Mouse (Mus musculus): ENCODE results near the gene Chsy1.

The Chsy1 gene

DNA sequence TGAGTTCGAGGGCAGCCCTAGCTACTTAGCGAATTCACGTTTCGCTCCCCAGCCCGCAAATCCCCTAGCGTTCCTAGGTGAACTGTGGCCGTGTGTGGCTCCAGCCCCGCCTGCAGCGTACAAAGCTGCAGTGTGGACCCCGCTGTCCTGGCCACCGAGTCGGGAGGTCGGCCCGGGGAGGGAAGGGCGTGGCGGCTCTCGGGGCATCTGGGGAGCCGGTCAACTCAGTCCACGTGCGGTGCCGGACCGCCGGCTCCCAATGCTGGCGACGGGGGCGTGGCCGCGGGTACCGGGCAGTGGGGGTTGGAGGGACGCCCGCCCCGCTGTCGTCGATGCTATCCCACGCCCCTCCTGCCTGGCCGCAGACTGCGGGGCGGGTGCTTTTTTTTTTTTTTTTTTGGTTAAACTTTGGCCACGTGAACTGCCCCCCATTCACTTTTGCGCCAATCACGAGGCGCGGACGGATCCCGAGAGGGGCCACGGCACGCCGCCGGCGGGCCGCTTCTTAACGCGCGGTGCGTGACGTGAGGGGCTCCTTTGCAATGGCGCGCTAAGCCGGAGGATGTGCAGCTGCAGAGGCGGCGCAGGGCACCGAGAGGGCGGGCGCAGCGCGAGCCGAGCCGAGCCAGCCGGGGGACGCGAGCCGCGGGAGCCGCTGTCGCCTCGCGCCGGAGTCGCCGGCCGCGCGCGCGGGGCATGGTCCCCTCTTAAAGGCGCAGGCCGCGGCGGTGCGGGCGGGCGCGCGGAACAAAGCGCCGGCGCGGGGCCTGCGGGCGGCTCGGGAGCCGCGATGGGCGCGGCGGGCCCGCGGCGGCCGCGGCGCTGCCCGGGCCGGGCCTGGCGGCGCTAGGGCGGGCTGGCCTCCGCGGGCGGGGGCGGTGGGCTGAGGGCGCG lies at the start of gene Chsy1:
Gene Chsy1, plus strand, starts transcription at position 555 of the 894 bp plus-strand sequence.
- in situ Hi-C loops (cut with MboI; ENCODE audit: low pct_unique_long_range_greater_than_20kb in 1 of 2, low sequenced_read_pairs in 2 of 2, unreplicated experiment in 1 of 2), result loop anchor here (5.0 to 25.0 kb wide), 3 partner anchors 193 to 553 kb away; no protein-coding TSS in a partner anchor

DNA sequence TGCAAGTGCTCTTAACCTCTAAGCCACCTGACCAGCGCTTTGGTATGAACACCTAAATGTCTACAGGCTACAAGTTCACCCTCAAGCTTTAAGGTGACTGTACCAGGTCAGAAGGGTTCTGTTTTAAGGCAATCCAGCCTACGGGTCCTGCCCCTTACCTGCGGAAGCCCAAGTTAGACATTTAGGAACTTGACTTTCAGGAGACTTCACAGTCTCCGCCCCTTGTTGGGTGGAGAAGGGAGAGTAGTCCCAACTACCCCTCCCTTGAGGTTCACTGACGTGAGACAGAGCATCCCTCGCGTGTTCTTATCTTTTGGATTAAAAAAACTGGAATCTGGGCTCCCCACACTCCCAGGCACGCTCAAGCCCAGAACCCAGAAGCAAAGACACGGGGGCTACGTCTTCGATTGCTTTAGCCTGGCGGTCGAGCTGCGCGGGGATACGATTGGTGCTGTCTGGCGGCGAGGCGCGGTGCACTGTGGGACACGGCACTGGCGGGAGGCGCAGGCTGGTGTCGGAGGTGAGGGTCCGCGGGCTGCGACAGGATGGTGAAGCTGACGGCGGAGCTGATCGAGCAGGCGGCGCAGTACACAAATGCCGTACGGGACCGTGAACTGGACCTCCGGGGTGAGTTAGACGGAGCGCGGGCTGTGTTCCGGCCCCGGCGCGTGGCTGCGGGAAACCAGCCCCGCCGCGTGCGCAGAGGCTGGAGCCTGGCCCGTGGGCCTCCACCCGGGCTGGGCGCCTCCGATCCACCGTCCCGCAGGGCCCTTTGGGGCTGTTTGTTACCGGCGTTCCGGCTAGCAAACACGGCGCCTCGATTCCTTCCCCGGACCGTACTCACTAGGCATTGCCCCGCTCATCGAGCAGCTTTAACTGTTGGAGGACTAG lies 49.0 kb upstream of the Chsy1 start:
- in situ Hi-C loops (cut with MboI; ENCODE audit: low pct_unique_long_range_greater_than_20kb in 1 of 2, low sequenced_read_pairs in 2 of 2, unreplicated experiment in 1 of 2), result no loop called here

DNA sequence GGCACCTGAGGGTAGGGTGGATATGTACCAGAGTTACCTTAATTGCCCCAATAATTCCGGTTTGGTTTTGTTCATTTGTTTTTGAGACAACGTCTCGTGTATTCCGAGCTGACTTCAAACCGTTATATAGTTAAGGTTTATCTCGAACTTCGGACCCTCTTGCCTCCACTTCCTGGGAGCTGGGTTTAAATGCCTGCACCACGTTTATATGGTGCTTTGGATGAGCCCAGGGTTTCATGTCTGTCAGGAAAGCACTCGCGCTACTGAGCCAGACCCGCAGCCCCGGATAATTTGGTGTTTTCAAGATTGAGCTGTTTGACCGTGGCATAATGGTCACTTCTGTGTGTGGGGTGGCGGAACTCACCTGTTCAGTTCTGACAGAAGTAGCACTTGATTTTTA lies 48.3 kb upstream of the Chsy1 start:
- in situ Hi-C loops (cut with MboI; ENCODE audit: low pct_unique_long_range_greater_than_20kb in 1 of 2, low sequenced_read_pairs in 2 of 2, unreplicated experiment in 1 of 2), result no loop called here

DNA sequence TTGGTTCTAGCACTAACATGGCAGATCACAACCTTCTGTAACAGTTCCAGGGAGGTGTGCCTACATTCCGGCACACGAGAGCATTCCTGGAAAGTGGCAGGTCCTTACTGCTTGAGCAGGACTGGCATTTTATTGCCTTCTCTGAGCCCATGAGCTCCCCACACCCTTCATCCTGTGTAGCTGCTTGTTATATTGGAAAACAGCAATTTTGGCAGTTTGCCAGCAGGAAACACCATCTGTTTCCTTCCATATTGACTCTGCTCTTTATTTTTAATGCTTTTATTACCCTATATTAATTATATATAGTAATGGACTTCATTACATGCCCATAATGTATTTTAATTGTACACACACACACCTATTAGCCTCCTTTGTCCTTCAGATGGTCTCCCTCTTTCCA lies 32.9 kb upstream of the Chsy1 start:
- in situ Hi-C loops (cut with MboI; ENCODE audit: low pct_unique_long_range_greater_than_20kb in 1 of 2, low sequenced_read_pairs in 2 of 2, unreplicated experiment in 1 of 2), result no loop called here

DNA sequence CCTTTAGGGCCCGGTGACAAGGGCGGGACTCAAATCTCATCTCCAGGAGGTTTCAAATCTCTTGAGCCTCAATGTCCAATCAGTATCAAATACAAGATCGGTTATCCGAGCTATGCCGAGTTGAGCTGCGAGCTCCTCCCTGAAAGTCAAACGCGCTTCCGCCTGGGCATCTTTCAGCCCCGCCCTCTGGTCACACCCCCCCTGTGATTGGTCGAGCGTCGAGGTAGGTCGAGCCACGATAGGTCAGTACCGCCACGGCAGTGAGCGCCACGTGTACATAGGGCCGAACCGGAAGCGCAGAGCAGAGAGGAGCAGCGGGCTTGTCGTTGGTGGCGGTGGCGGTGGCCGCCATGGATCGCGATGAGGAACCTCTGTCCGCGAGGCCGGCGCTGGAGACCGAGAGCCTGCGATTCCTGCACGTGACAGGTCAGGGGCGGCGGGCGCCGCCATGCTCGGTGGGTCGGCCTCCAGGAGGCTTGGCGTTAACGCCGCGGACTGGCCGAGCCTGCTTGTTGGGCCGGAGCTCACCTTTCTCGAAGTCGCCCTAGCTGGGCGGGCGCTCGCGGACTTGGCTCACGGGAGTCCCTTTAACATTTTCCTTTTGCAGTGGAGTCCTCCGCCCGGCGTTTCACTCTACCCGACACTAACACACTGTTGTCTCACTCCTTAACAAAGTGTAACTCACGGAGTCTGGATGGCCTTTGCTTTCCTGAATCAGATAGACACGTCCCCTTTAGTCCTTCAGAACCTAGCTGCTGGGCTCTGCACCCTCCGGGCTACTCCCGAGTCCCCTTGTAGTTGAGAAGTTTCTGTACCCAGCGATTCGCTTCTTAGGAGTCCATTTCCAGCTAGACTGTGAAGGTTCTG lies 29.7 kb upstream of the Chsy1 start, which contains the start of gene Selenos:
Gene Selenos, plus strand, starts transcription at position 286 of the 867 bp plus-strand sequence.
- in situ Hi-C loops (cut with MboI; ENCODE audit: low pct_unique_long_range_greater_than_20kb in 1 of 2, low sequenced_read_pairs in 2 of 2, unreplicated experiment in 1 of 2), result no loop called here

DNA sequence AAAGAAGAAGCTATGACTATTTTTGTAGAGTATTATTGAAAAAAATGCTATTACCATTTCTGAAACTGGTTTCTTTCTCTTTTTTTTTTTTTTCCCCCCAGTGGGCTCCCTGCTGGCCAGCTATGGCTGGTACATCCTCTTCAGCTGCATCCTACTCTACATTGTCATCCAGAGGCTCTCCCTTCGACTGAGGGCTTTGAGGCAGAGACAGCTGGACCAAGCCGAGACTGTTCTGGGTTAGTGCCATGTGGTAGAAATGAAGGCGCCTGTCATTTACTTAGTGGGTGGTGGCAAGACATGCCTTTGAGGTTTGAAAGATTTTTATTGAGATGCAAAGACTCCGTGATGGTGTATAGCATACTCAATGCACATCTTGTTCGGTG lies 29.1 kb upstream of the Chsy1 start:
- in situ Hi-C loops (cut with MboI; ENCODE audit: low pct_unique_long_range_greater_than_20kb in 1 of 2, low sequenced_read_pairs in 2 of 2, unreplicated experiment in 1 of 2), result no loop called here

DNA sequence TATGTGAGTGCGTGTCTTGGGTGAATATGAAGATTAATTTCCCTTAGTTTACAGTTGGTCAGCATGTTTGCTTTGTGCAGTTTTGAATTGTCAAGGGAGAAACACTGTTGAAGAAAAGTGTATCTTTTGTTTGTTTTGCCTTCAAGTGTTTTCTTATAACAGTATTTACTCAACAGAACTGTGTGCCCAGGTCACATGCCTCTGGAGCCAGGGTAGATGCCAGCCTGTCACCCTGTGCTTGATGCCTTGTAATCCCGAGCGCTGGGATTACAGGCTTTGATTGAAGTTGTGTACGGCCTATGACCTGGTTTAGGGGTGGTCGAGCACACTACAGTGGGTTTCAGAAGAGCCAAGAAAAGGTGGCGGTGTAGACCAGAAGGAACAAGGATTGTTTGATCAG lies 25.6 kb upstream of the Chsy1 start:
- in situ Hi-C loops (cut with MboI; ENCODE audit: low pct_unique_long_range_greater_than_20kb in 1 of 2, low sequenced_read_pairs in 2 of 2, unreplicated experiment in 1 of 2), result no loop called here

DNA sequence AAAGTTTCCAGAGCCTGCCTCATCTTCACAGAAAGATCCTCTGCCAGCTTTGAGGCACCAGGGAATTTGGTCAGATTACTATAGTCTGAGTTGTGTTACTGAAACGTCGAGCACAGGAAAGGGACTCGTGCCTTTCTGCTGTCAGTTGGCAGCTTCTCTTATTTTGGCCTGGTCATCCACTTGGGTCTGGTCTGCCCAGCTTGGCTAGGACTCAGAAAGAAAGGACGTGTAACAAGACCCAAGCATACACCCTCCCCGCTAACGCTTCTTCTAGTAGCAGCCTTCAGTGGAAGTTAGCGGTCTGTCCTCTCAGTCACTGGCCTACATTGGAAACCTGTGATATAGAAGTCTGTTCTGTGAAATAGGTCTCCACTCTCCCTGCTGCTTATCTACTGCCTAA lies 24.8 kb upstream of the Chsy1 start:
- in situ Hi-C loops (cut with MboI; ENCODE audit: low pct_unique_long_range_greater_than_20kb in 1 of 2, low sequenced_read_pairs in 2 of 2, unreplicated experiment in 1 of 2), result no loop called here

DNA sequence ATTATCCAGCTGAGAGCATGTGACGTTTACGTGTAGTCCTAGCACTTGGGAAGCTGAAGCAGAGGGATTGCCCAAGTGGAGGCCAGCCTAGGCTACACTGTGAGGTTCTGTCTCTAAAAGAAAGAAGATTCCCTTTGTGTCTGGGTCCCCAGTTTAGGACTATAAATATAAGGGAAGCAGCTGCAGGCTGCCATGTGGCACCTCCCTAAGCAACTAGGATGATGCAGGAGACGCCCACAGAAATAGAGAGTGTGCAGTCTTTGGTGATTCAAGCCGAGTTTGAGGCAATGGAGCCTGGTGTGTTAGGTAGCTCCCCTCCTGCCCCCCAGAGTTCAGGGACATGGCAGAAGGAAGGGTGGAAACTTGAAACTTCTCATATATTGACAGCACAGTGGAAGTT lies 21.7 kb upstream of the Chsy1 start:
- in situ Hi-C loops (cut with MboI; ENCODE audit: low pct_unique_long_range_greater_than_20kb in 1 of 2, low sequenced_read_pairs in 2 of 2, unreplicated experiment in 1 of 2), result no loop called here

DNA sequence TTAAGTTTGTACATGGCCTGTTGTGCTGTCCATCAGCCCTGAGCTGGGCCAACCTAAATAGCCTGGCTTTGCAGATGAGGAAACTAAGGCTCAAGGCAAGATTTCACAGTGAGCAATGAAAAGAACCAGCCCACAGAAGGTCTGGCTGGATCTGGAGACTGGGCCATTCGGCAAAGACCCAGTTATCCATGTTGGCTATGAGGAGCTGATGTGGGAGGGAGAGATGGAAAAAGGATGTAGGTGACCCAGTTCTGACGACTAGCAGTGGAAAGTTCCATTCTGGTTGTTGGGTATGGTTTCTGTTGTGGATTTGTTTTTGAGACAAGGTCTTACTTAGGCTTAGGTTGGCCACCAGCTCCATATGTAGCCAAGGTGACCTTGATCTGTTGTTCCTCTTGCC lies 21.2 kb upstream of the Chsy1 start:
- in situ Hi-C loops (cut with MboI; ENCODE audit: low pct_unique_long_range_greater_than_20kb in 1 of 2, low sequenced_read_pairs in 2 of 2, unreplicated experiment in 1 of 2), result no loop called here

DNA sequence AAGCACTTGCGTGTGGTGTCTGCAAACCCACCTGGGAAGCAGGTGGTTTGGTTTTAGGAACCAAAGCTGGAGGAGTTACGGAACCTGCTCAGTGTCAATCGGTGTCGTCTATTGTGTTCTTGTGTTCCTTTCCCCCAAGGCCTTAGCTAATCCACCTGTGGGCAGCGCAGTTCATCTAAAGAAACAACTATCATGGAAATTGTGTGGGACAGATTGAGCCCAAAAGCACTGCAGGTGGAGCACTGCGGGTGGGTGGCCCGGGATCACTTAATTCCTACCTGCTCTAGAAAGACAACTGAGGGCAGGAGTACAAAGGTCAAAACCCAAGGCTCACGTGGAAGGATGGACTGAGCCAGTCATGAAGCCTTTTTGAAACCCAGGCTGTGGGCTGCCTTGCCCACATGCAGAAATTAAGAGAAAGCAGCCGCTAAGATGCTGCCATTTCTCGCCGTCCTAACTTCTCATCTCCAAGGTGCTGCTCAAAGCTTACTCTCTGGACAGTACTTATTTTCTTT lies 18.6 kb upstream of the Chsy1 start:
- in situ Hi-C loops (cut with MboI; ENCODE audit: low pct_unique_long_range_greater_than_20kb in 1 of 2, low sequenced_read_pairs in 2 of 2, unreplicated experiment in 1 of 2), result loop anchor here in 1 of 2 experiments (10.0 kb wide), 1 partner anchor 94 kb away; no protein-coding TSS in a partner anchor

DNA sequence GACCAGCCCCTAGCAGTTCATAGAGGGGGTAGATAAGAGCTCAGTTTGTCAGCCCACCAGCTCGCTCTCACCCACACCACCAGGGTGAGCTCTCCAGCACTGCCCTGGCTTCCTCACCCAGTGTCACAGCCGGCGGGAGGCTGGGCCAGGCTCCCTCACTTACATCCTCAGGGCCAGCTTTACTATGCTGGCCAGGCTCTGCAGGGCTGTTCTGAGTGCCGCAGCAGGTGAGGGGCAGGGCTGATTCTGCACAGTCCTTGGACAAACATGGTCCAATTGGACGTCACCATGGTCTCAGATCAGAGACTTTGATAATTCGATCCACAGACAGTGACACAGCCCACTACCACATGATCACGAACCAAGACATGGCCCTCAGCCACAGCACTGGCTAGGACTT lies 17.8 kb upstream of the Chsy1 start:
- in situ Hi-C loops (cut with MboI; ENCODE audit: low pct_unique_long_range_greater_than_20kb in 1 of 2, low sequenced_read_pairs in 2 of 2, unreplicated experiment in 1 of 2), result loop anchor here in 1 of 2 experiments (10.0 kb wide), 1 partner anchor 93 kb away; no protein-coding TSS in a partner anchor

DNA sequence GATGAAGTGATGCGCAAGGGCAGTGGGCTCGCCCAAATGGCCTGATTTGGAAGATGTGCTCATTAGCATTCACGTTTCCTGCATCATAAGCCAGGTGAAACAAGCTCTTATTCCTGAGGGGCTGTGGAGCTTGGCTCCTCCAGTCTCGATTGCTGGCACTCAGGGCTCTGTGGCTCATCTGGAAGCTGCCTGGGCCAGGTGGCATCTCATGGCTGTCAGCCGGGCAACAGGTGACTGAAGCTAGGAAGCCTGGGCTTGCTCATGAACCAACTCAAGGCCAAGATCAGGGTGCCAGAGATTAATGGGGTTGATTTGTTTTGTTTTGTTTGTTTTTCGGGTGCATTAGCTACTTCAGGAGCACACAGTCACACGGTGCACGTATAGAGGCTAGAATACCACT lies 16.7 kb upstream of the Chsy1 start:
- in situ Hi-C loops (cut with MboI; ENCODE audit: low pct_unique_long_range_greater_than_20kb in 1 of 2, low sequenced_read_pairs in 2 of 2, unreplicated experiment in 1 of 2), result loop anchor here in 1 of 2 experiments (10.0 kb wide), 1 partner anchor 92 kb away; no protein-coding TSS in a partner anchor

DNA sequence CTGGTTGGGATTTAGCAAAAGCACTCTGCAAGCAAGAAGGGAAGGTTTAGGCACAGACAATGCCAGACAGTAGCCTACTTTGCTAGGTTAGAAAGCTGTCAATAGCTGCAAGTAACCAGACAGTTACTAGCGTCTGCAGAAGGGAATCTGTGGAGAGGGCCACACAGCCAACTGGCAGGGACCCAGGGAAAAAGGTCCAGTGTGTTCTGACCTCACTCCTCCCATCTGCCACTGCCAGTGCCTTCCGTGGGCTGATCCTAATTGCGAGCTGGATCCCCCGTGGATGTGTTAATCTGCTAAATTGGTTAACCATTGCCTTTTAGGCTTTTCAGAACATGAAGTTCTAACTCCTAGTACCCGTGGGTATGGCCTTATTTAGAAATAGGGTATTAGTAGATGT lies 15.2 kb upstream of the Chsy1 start:
- in situ Hi-C loops (cut with MboI; ENCODE audit: low pct_unique_long_range_greater_than_20kb in 1 of 2, low sequenced_read_pairs in 2 of 2, unreplicated experiment in 1 of 2), result loop anchor here in 1 of 2 experiments (10.0 kb wide), 1 partner anchor 91 kb away; no protein-coding TSS in a partner anchor

DNA sequence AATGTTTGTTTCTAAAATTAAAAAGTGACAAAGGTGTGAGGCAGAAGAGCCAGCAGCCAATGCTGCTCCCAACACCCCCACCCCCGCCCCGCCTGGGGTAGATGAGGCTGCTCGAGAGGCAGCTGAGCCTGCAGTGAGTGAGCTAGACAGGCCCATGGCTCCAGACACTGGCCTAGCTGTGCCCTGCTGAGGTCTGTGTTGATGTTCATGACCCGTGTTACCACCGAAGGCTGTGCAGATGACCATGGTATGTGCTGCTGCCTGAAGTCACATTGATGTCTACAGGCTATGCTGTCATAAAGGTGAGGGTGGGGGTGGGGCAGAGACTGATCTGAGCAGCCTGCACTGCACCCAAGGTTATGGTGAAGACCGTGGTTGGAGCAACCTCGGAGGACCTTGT lies 10.5 kb upstream of the Chsy1 start:
- in situ Hi-C loops (cut with MboI; ENCODE audit: low pct_unique_long_range_greater_than_20kb in 1 of 2, low sequenced_read_pairs in 2 of 2, unreplicated experiment in 1 of 2), result loop anchor here in 1 of 2 experiments (10.0 kb wide), 1 partner anchor 86 kb away; no protein-coding TSS in a partner anchor

DNA sequence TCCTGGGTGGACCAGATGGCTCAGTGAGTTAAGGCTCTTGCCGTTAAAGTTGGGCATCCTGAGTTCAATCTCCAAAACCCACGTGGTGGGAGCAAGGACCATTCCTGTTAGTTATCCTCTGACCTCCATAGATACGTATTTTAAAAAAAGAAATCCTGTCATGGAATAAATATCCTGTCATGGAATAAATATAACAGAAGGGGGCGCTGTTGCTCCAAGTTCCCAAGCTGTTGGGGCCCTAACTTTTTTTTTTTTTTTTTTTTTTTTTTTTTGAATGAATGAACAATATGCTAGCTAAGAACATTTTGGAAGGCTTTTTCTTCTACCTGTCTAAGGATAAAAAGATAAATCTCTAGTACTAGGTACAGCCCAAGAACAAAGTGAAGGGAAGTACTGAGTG lies 7.4 kb upstream of the Chsy1 start:
- in situ Hi-C loops (cut with MboI; ENCODE audit: low pct_unique_long_range_greater_than_20kb in 1 of 2, low sequenced_read_pairs in 2 of 2, unreplicated experiment in 1 of 2), result loop anchor here (5.0 to 25.0 kb wide), 3 partner anchors 80 to 560 kb away; no protein-coding TSS in a partner anchor

DNA sequence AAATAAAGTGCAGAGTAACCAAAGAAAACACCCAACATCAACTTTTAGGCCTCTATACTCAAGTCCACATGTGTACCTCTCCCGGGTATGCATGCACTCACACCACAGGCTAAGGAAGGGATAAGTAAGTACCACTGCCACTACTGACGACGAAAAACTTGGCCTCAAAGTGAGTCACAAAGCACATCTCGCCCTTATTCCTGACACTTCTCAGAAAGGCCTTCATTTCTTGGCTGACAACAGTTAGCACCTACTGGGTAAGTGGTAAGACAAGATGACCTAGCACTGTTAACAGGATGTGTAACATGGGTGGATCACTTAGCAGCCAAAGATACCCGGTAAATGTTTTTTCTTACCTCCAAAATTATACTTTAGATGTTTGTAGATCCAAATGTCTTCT lies 4.8 kb upstream of the Chsy1 start:
- in situ Hi-C loops (cut with MboI; ENCODE audit: low pct_unique_long_range_greater_than_20kb in 1 of 2, low sequenced_read_pairs in 2 of 2, unreplicated experiment in 1 of 2), result loop anchor here (5.0 to 25.0 kb wide), 3 partner anchors 78 to 558 kb away; no protein-coding TSS in a partner anchor

DNA sequence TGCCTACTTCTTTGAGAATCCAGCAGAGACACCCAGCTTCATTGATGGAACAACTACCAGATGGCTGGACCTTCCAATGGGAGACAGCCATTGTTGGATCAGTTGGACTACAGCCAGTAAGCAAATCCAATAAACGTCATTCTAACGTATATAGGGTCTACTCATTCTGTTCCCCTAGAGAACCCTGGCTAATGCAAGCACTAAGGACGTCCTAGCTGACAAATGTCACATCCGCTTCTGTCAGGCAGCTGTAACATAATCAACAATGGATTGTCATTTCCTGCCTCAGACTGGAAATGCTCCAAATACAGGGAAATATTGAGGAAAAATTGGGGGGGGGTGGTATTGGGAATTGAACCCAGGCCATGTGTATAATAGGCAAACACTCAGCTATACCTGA lies 3.5 kb upstream of the Chsy1 start:
- in situ Hi-C loops (cut with MboI; ENCODE audit: low pct_unique_long_range_greater_than_20kb in 1 of 2, low sequenced_read_pairs in 2 of 2, unreplicated experiment in 1 of 2), result loop anchor here (5.0 to 25.0 kb wide), 3 partner anchors 197 to 557 kb away; no protein-coding TSS in a partner anchor
